Comparison of ENCODE assay signal across 23 mouse cellular contexts in genomic region chr1:155995612-155996011, GRCm38 (mm10).
"Had no signal": no experiment of that assay in that cellular context is flagged by ENCODE, and none has a peak within 500 bp of the region (broad histone marks: within the 10 kb centered on the region; RNA-seq: fewer than 3 reads in every experiment).

No protein-coding gene starts in this region.

- DNase-seq: kidney, adult 18-20 months; kidney, adult 9 months; kidney, postnatal 14 days; kidney, postnatal 4 days; liver, postnatal 0 days; lung, embryonic 14.5 days; lung, postnatal 36 days; retina, postnatal 1 day; right cerebral cortex, postnatal 25 days; thymus, adult 18-20 months; thymus, postnatal 36 days had no signal

- H3K27ac ChIP-seq: limb, embryonic 10.5 days; limb, embryonic 13.5 days; liver, embryonic 14.5 days; midbrain, embryonic 10.5 days; midbrain, embryonic 13.5 days; neural tube, embryonic 13.5 days had no signal

- H3K36me3 ChIP-seq: limb, embryonic 10.5 days; limb, embryonic 13.5 days; midbrain, embryonic 10.5 days; midbrain, embryonic 13.5 days; neural tube, embryonic 13.5 days had no signal

- ATAC-seq: inflammation-experienced regulatory T-cells, adult 6 months; liver, postnatal 0 days; lung, postnatal 0 days; midbrain, embryonic 13.5 days; midbrain, embryonic 16.5 days had no signal

- H3K4me3 ChIP-seq: limb, embryonic 10.5 days; limb, embryonic 13.5 days; megakaryocyte, embryonic 14.5 days; midbrain, embryonic 10.5 days; midbrain, embryonic 13.5 days; myocyte; neural tube, embryonic 13.5 days had no signal

- H3K9me3 ChIP-seq: limb, embryonic 10.5 days; limb, embryonic 13.5 days; megakaryocyte, embryonic 14.5 days; midbrain, embryonic 10.5 days; midbrain, embryonic 13.5 days; neural tube, embryonic 13.5 days had no signal

- H3K9ac ChIP-seq: limb, embryonic 13.5 days; liver, embryonic 14.5 days; liver, postnatal 0 days; lung, embryonic 14.5 days; midbrain, embryonic 13.5 days; neural tube, embryonic 13.5 days had no signal

- H3K27me3 ChIP-seq: limb, embryonic 13.5 days; midbrain, embryonic 13.5 days; neural tube, embryonic 13.5 days had no signal

- H3K4me1 ChIP-seq: limb, embryonic 13.5 days; midbrain, embryonic 10.5 days; midbrain, embryonic 13.5 days; neural tube, embryonic 13.5 days had no signal

- H3K4me2 ChIP-seq: limb, embryonic 13.5 days; liver, embryonic 11.5 days; lung, embryonic 14.5 days; midbrain, embryonic 13.5 days; neural tube, embryonic 13.5 days had no signal
